Mouse (Mus musculus): ENCODE results near the gene Dcun1d2. TPM values are rescaled to one million over a fixed set of nuclear protein-coding genes. Genes with fewer than 3 reads are reported as not detected.

Gene Dcun1d2
- total and polyA plus RNA-seq, 2 experiments from 2014 or later: 25.1 to 33.8 TPM

DNA sequence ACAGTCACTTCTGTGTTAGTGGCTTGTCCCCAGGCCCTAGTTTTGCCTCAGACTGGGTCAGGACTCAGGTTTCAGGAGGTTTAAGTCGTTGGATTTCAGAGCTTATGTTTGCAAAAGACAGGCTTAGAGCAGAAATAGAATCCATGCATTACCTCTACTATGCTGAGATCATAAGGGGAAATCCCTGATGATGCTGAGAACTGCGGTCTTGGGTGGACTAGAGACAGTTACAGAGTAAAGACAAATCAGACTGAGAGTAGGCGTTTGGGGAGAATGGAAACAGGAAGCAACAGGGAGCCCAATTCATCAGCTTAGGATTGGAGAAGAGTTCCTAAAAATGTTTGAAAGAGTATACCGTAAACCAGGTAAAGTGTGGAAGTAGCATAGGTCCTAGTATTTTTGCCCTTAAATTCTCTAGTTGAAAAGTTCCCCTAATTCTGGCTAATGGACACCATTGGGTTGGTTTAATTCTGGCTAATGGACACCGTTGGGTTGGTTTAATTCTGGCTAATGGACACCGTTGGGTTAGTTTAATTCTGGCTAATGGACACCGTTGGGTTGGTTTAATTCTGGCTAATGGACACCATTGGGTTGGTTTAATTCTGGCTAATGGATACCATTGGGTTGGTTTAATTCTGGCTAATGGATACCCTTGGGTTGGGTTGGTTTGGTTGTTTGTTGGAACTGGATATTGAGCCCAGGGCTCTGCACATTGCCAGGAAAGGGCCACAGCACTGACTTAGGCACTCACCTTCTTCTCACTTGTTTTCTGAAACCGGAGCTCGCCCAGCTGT, 5.9 kb upstream of the Dcun1d2 start:
- peaks cover 41% of the 10 kb centered on the region for H3K36me3 ChIP-seq (ENCODE audit: insufficient read depth, low read length)
- no peak overlapping the region for H3K9ac ChIP-seq (replicated peaks; ENCODE audit: low read length)
- DNase-seq (ENCODE audit: low spot score) (no peak), ATAC-seq (no peak)
- no peak for TF ChIP-seq CTCF (IDR thresholded peaks at IDR 0.05; ENCODE audit: low read depth)
- H3K4me2 ChIP-seq (ENCODE audit: low read depth, low read length): no peak overlapping the region
- no peaks in the 10 kb centered on the region for H3K27me3 ChIP-seq (ENCODE audit: insufficient read depth, low read length)
- no peak overlapping the region for H3K27ac ChIP-seq
- H3K4me1 ChIP-seq (ENCODE audit: insufficient read depth, low read length): peaks cover 4% of the 10 kb centered on the region; the same call in 1 of the 2 replicates
- H3K9me3 ChIP-seq (ENCODE audit: low read length): no peaks in the 10 kb centered on the region
- H3K4me3 ChIP-seq (ENCODE audit: low read length): no peak overlapping the region
- 92% methylated on average over 9 of the region's 9 CpGs for WGBS

GRCm38 (mm10) chr8:13292364-13292763, 4.4 kb upstream of the Dcun1d2 start:
- Histone ChIP-seq H3K27me3 (ENCODE audit: insufficient read depth, low read length) (no peaks in the 10 kb centered on the region), H3K27ac (no peak overlapping the region), H3K36me3 (ENCODE audit: insufficient read depth, low read length) (peaks cover 39% of the 10 kb centered on the region), H3K9ac (replicated peaks; ENCODE audit: low read length) (no peak overlapping the region), H3K9me3 (ENCODE audit: low read length) (no peaks in the 10 kb centered on the region), H3K4me2 (ENCODE audit: low read depth, low read length) (no peak overlapping the region), H3K4me1 (ENCODE audit: insufficient read depth, low read length) (peaks cover 6% of the 10 kb centered on the region; the same call in 1 of the 2 replicates), H3K4me3 (ENCODE audit: low read length) (no peak overlapping the region)
- TF ChIP-seq CTCF (IDR thresholded peaks at IDR 0.05; ENCODE audit: low read depth): peak; percentile 90
- no peak for ATAC-seq
- 25% methylated on average over 9 of the region's 9 CpGs for WGBS
- DNase-seq (ENCODE audit: low spot score): peak; percentile 78

DNA sequence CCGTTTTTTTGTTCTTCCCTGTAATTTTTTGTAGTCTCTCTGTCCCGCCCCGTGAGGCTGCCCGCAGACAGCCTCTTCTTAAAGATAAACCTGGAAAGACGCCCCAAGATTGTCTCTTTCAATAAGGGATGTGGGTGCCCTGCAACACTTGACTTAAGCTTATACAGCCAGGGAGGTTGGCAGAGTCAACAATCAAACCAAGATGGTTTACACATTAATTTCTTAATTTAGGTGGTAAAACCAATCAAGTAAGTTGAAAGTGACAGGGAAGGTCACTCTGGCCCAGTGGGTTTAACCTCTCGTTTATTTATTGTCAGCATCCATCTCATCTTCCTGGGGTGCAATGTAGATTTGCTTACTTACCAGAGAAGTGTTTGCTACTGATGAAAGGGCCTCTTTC, 715 bp upstream of the Dcun1d2 start:
- H3K27ac ChIP-seq: peak overlapping the region; percentile 92; the same call in 1 of the 2 replicates
- no peak for TF ChIP-seq CTCF (IDR thresholded peaks at IDR 0.05; ENCODE audit: low read depth)
- WGBS: 4% methylated on average over 6 of the region's 6 CpGs
- H3K36me3 ChIP-seq (ENCODE audit: insufficient read depth, low read length): peaks cover 8% of the 10 kb centered on the region; the same call in 1 of the 2 replicates
- H3K27me3 ChIP-seq (ENCODE audit: insufficient read depth, low read length): no peaks in the 10 kb centered on the region
- ATAC-seq (no peak), DNase-seq (ENCODE audit: low spot score) (no peak)
- H3K9me3 ChIP-seq (ENCODE audit: low read length): no peaks in the 10 kb centered on the region
- H3K4me2 ChIP-seq (ENCODE audit: low read depth, low read length): peak overlapping the region; percentile 97
- H3K4me3 ChIP-seq (ENCODE audit: low read length): peak overlapping the region; percentile 72
- peaks cover 15% of the 10 kb centered on the region for H3K4me1 ChIP-seq (ENCODE audit: insufficient read depth, low read length)
- peak overlapping the region; percentile 74 for H3K9ac ChIP-seq (replicated peaks; ENCODE audit: low read length)

GRCm38 (mm10) chr8:13287304-13287691, 633 bp downstream of the Dcun1d2 start:
- peaks cover 15% of the 10 kb centered on the region for H3K4me1 ChIP-seq (ENCODE audit: insufficient read depth, low read length)
- ATAC-seq (peak; percentile 86), DNase-seq (ENCODE audit: low spot score) (peak; percentile 85)
- TF ChIP-seq CTCF (IDR thresholded peaks at IDR 0.05; ENCODE audit: low read depth): no peak
- peaks cover 8% of the 10 kb centered on the region; the same call in 1 of the 2 replicates for H3K36me3 ChIP-seq (ENCODE audit: insufficient read depth, low read length)
- H3K9me3 ChIP-seq (ENCODE audit: low read length): no peaks in the 10 kb centered on the region
- WGBS: 0% methylated on average over 34 of the region's 34 CpGs
- H3K4me3 ChIP-seq (ENCODE audit: low read length): peak overlapping the region; percentile 72
- peak overlapping the region; percentile 97 for H3K4me2 ChIP-seq (ENCODE audit: low read depth, low read length)
- H3K27ac ChIP-seq: peak overlapping the region; percentile 92
- no peaks in the 10 kb centered on the region for H3K27me3 ChIP-seq (ENCODE audit: insufficient read depth, low read length)
- H3K9ac ChIP-seq (replicated peaks; ENCODE audit: low read length): peak overlapping the region; percentile 74

GRCm38 (mm10) chr8:13283200-13283599, 4.7 kb downstream of the Dcun1d2 start:
- H3K27me3 ChIP-seq (ENCODE audit: insufficient read depth, low read length): no peaks in the 10 kb centered on the region
- no peak overlapping the region for H3K9ac ChIP-seq (replicated peaks; ENCODE audit: low read length)
- no peak overlapping the region for H3K4me3 ChIP-seq (ENCODE audit: low read length)
- no peaks in the 10 kb centered on the region for H3K9me3 ChIP-seq (ENCODE audit: low read length)
- no peak overlapping the region for H3K27ac ChIP-seq
- DNase-seq (ENCODE audit: low spot score) (no peak), ATAC-seq (no peak)
- WGBS: 84% methylated on average over 1 of the region's 1 CpGs
- no peak overlapping the region for H3K4me2 ChIP-seq (ENCODE audit: low read depth, low read length)
- no peaks in the 10 kb centered on the region for H3K36me3 ChIP-seq (ENCODE audit: insufficient read depth, low read length)
- peak; percentile 22 for TF ChIP-seq CTCF (IDR thresholded peaks at IDR 0.05; ENCODE audit: low read depth)
- peaks cover 9% of the 10 kb centered on the region for H3K4me1 ChIP-seq (ENCODE audit: insufficient read depth, low read length)

DNA sequence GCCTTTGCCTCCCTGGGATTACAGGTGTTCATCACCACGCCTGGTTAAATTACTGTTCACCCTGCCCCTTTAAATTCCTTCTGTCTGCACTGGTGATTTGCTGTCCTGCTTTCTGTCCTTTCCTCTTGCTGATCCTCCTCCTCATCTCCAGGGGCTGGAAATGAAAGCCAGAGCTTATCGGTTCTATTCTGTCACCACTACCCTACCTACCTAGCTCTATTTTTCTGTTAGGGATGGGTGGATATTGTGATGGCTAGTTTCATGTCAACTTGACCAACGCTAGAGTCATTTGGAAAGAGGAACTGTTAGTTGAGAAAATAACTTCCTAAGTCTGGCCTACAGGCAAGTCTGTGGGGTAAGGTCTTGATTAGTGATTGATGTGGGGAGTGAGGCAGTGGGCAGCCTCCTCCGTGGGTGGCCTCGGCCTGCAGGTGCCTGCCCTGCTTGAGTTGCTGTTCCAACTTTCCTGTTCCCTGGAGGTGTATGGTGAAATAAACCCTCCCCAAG, 10.9 kb downstream of the Dcun1d2 start:
- WGBS: 92% methylated on average over 5 of the region's 5 CpGs

DNA sequence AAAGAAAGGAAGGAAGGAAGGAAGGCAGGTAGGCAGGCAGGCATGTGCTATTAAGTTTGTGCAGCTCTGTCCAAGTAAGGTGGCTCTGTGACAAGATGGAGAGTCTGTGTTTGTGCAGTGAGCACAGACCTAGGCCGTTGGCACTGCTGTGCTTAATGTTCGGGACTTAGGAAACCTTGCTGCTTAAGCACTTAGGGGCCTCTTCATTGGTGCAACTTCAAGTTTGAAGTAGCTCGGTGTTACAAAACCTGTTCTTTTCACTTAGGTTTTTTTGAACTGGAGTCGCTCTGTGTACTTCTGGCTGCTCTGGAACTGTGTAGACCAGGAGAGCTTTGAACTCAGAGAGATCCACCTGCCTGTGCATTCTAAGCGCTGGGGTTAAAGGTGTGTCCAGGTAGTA, 15.1 kb downstream of the Dcun1d2 start:
- Histone ChIP-seq H3K27me3 (ENCODE audit: insufficient read depth, low read length) (no peaks in the 10 kb centered on the region), H3K27ac (no peak overlapping the region), H3K36me3 (ENCODE audit: insufficient read depth, low read length) (peaks cover 33% of the 10 kb centered on the region), H3K9ac (replicated peaks; ENCODE audit: low read length) (no peak overlapping the region), H3K4me2 (ENCODE audit: low read depth, low read length) (no peak overlapping the region), H3K9me3 (ENCODE audit: low read length) (no peaks in the 10 kb centered on the region), H3K4me1 (ENCODE audit: insufficient read depth, low read length) (no peaks in the 10 kb centered on the region), H3K4me3 (ENCODE audit: low read length) (no peak overlapping the region)
- 89% methylated on average over 5 of the region's 5 CpGs for WGBS
- DNase-seq (ENCODE audit: low spot score): no peak
- no peak for TF ChIP-seq CTCF (IDR thresholded peaks at IDR 0.05; ENCODE audit: low read depth)
- no peak for ATAC-seq

More for the DNA sequence above, 10.9 kb downstream of the Dcun1d2 start:
- Histone ChIP-seq H3K27me3 (ENCODE audit: insufficient read depth, low read length) (no peaks in the 10 kb centered on the region), H3K9me3 (ENCODE audit: low read length) (no peaks in the 10 kb centered on the region), H3K4me3 (ENCODE audit: low read length) (no peak overlapping the region), H3K9ac (replicated peaks; ENCODE audit: low read length) (no peak overlapping the region), H3K4me2 (ENCODE audit: low read depth, low read length) (no peak overlapping the region), H3K27ac (no peak overlapping the region), H3K36me3 (ENCODE audit: insufficient read depth, low read length) (0 out of 2 replicates have a peak, but pooled peaks cover 4% of the 10 kb centered on the region), H3K4me1 (ENCODE audit: insufficient read depth, low read length) (no peaks in the 10 kb centered on the region)
- DNase-seq (ENCODE audit: low spot score) (no peak), ATAC-seq (no peak)
- TF ChIP-seq CTCF (IDR thresholded peaks at IDR 0.05; ENCODE audit: low read depth): no peak

All from hindbrain, postnatal 0 days (tissue).